Mouse (Mus musculus) spleen, postnatal 36 days (tissue): ENCODE measurements at regions not wholly inside any gene's neighbourhood (a gene's known extent, or its start where the extent isn't known, plus 50 kb on each side); places are given as distances from the start of the nearest gene placed in this dataset.

Experiments
- DNase-seq, 2 experiments: peaks; one replicate each; pipeline ENCODE4 v3.0.0; 2022; ENCODE audit warnings: low spot score in 2 of 2, mixed read lengths in 1 of 2

GRCm38 (mm10) chr2:48407876-48408275, 406.0 kb upstream of the Acvr2a start:
- no peak for DNase-seq

GRCm38 (mm10) chr2:48409876-48410275, 404.0 kb upstream of the Acvr2a start:
- no peak for DNase-seq

- DNase-seq = no peak
Measured at GRCm38 (mm10) chr2:48411392-48411791, 402.5 kb upstream of the Acvr2a start.

GRCm38 (mm10) chr2:48412683-48413440, 401.0 kb upstream of the Acvr2a start:
- no peak for DNase-seq

GRCm38 (mm10) chr2:48414596-48415481, 399.1 kb upstream of the Acvr2a start:
- DNase-seq = no peak

GRCm38 (mm10) chr2:48416207-48416750, 397.6 kb upstream of the Acvr2a start:
- DNase-seq = no peak

- DNase-seq = no peak
Measured at GRCm38 (mm10) chr2:48417000-48417596, 396.8 kb upstream of the Acvr2a start.

- no peak for DNase-seq
Measured at GRCm38 (mm10) chr2:48420791-48421190, 393.1 kb upstream of the Acvr2a start.

- no peak for DNase-seq
Measured at GRCm38 (mm10) chr2:48423861-48424442, 390.0 kb upstream of the Acvr2a start.

GRCm38 (mm10) chr2:48424562-48424961, 389.3 kb upstream of the Acvr2a start:
- DNase-seq = no peak

- DNase-seq = no peak
Measured at GRCm38 (mm10) chr2:48425200-48426090, 388.5 kb upstream of the Acvr2a start.

- no peak for DNase-seq
Measured at GRCm38 (mm10) chr2:48432545-48432944, 381.4 kb upstream of the Acvr2a start.

GRCm38 (mm10) chr2:48441296-48441990, 372.5 kb upstream of the Acvr2a start:
- DNase-seq = no peak

GRCm38 (mm10) chr2:48441991-48442544, 371.8 kb upstream of the Acvr2a start:
- no peak for DNase-seq

GRCm38 (mm10) chr2:48445898-48446604, 367.9 kb upstream of the Acvr2a start:
- DNase-seq = no peak

GRCm38 (mm10) chr2:48446617-48447016, 367.3 kb upstream of the Acvr2a start:
- no peak for DNase-seq

- DNase-seq = no peak
Measured at GRCm38 (mm10) chr2:48449165-48449842, 364.6 kb upstream of the Acvr2a start.
